Mouse (Mus musculus) induced T-regulatory cell, adult 2 months (primary cell): ENCODE data around the gene Rasgef1c.
A peak's percentile ranks its signal among the peaks of the same experiment; 100 is the strongest.

Experiments
- DNase-seq: peaks from one replicate; pipeline ENCODE4 v3.0.0-alpha.2; 2012; ENCODE audit warnings: low read depth

Rasgef1c gene

GRCm38 (mm10) chr11:49926183-49926582 is 24.5 kb downstream of the Rasgef1c start:
- DNase-seq, result peak; percentile 25

GRCm38 (mm10) chr11:49927169-49927568 is 25.5 kb downstream of the Rasgef1c start:
- DNase-seq, result no peak

- no peak for DNase-seq
These were observed 26.0 kb downstream of the Rasgef1c start for GRCm38 (mm10) chr11:49927670-49928069.

- DNase-seq, result no peak
These were observed 29.5 kb downstream of the Rasgef1c start for GRCm38 (mm10) chr11:49931037-49931625.

GRCm38 (mm10) chr11:49931853-49932252 is 30.2 kb downstream of the Rasgef1c start:
- no peak for DNase-seq

- no peak for DNase-seq
These were observed 32.2 kb downstream of the Rasgef1c start for GRCm38 (mm10) chr11:49933811-49934210.

GRCm38 (mm10) chr11:49934322-49934721 is 32.7 kb downstream of the Rasgef1c start:
- DNase-seq, result no peak

- DNase-seq, result no peak
These were observed 34.8 kb downstream of the Rasgef1c start for GRCm38 (mm10) chr11:49936458-49936857.

GRCm38 (mm10) chr11:49937779-49938178 is 36.1 kb downstream of the Rasgef1c start:
- DNase-seq, result no peak

GRCm38 (mm10) chr11:49938258-49939164 is 36.9 kb downstream of the Rasgef1c start:
- DNase-seq, result no peak

- DNase-seq, result no peak
These were observed 41.2 kb downstream of the Rasgef1c start for GRCm38 (mm10) chr11:49942841-49943240.

GRCm38 (mm10) chr11:49943901-49944300 is 42.3 kb downstream of the Rasgef1c start:
- DNase-seq, result no peak

GRCm38 (mm10) chr11:49945726-49946125 is 44.1 kb downstream of the Rasgef1c start:
- DNase-seq, result no peak

- no peak for DNase-seq
These were observed 48.2 kb downstream of the Rasgef1c start for GRCm38 (mm10) chr11:49949839-49950238.

GRCm38 (mm10) chr11:49953616-49954015 is 52.0 kb downstream of the Rasgef1c start:
- no peak for DNase-seq

GRCm38 (mm10) chr11:49955577-49956261 is 54.1 kb downstream of the Rasgef1c start:
- peak; percentile 75 for DNase-seq

GRCm38 (mm10) chr11:49958017-49958416 is 56.4 kb downstream of the Rasgef1c start:
- DNase-seq, result no peak

GRCm38 (mm10) chr11:49961098-49961740 is 59.6 kb downstream of the Rasgef1c start:
- peak; percentile 80 for DNase-seq

- no peak for DNase-seq
These were observed 63.7 kb downstream of the Rasgef1c start for GRCm38 (mm10) chr11:49965320-49965719.

GRCm38 (mm10) chr11:49969692-49970091 is 68.1 kb downstream of the Rasgef1c start:
- no peak for DNase-seq

GRCm38 (mm10) chr11:49973657-49974340 is 72.2 kb downstream of the Rasgef1c start:
- DNase-seq, result no peak

- DNase-seq, result no peak
These were observed 73.0 kb downstream of the Rasgef1c start for GRCm38 (mm10) chr11:49974675-49975074.
